Mouse (Mus musculus) bone marrow, adult 2 months (tissue): Measurements from ENCODE around the gene Jarid2.

Source experiments
- CTCF ChIP-seq: fragments of 200-500 bp; IDR thresholded peaks from 2 replicates; pipeline ENCODE4 v1.5.1; 2011; ENCODE audit warnings: low read length, control low read depth; ENCODE audit not compliant: control insufficient read depth, insufficient read depth
- POLR2A ChIP-seq: fragments of 200-500 bp; IDR thresholded peaks from 2 replicates; pipeline ENCODE4 v1.6.1; 2011; ENCODE audit warnings: low read depth, mild to moderate bottlenecking, control low read depth, low read length, borderline replicate concordance; ENCODE audit not compliant: control insufficient read depth

- TF ChIP-seq CTCF (no peak), POLR2A (no peak)
These were observed 179.5 kb downstream of the Jarid2 start for GRCm38 (mm10) chr13:44908790-44909189.
